7 mouse cellular contexts compared by ENCODE assay signal in the genomic region with DNA sequence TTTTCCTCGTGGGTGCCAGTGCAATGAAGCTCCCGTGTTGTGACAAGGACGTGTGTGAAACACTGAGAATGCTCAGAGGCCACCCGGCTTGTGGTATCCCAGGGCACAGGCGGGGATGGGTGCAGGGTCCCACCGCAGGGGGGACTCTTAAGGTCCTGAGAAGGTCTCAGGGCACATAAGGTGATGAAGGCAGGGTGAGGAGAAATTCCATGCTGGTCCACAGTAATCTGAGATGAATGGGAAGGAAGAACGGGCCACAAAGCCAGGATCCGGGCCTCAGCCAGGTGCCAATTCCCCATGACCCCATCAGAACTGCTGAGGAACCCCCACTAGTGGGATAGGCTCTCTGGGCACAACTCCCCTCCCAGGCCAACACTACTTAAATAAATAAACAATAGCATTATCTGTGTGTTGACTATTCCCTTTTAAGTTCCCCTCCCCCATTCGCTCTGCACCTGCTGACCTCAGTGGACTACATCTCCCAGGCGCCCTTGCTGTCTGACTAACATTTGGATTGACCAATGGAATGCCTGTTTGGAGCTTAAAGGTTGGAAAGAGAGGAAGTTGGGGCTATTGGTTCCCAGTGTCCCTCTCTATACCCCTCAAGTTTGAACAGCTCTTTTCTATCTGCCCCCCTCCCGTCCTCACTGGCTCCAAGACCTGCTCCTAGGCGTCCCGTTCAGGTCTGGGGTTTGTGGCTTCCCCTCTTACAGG. TPM values are rescaled to one million over a fixed set of nuclear protein-coding genes. Genes with fewer than 3 reads are reported as not detected.
DNase-seq lines count a peak whose midpoint lies in the region; ATAC-seq and TF ChIP-seq lines count a peak whose summit lies in the region.

No protein-coding gene starts in this region.

- peaks cover 5% of the 10 kb centered on the region; the same call in 1 of the 2 replicates for H3K9me3 ChIP-seq in intestine, embryonic 16.5 days (ENCODE audit: control insufficient read depth, low read length)
- no peaks in the 10 kb centered on the region for H3K9me3 ChIP-seq in liver, embryonic 15.5 days (replicated peaks)

- WGBS in cerebellum, adult 2 months, result 39% methylated on average over 13 of the region's 13 CpGs
- 41% methylated on average over 13 of the region's 13 CpGs for WGBS in intestine, embryonic 16.5 days
- WGBS in liver, embryonic 15.5 days (ENCODE audit: insufficient replicate concordance), result 36% methylated on average over 13 of the region's 13 CpGs

- peak overlapping the region; percentile 50 for H3K4me2 ChIP-seq in intestine, embryonic 16.5 days (ENCODE audit: low read depth, low read length)
- H3K4me2 ChIP-seq in liver, embryonic 15.5 days, result peak overlapping the region; percentile 43; the same call in 1 of the 2 replicates

- H3K4me3 ChIP-seq in cerebellum, adult 2 months (replicated peaks; ENCODE audit: insufficient read depth, low read depth, low read length), result peak overlapping the region; percentile 61
- H3K4me3 ChIP-seq in intestine, embryonic 16.5 days (ENCODE audit: low read length), result peak overlapping the region; percentile 29
- H3K4me3 ChIP-seq in liver, embryonic 15.5 days (replicated peaks), result no peak overlapping the region

- H3K36me3 ChIP-seq in intestine, embryonic 16.5 days (ENCODE audit: control insufficient read depth, insufficient read depth, low read length), result no peaks in the 10 kb centered on the region
- no peaks in the 10 kb centered on the region for H3K36me3 ChIP-seq in liver, embryonic 15.5 days (replicated peaks)

- no peak for TF ChIP-seq CTCF in cerebellum, adult 2 months (IDR thresholded peaks at IDR 0.05; ENCODE audit: borderline replicate concordance, insufficient read depth, low read depth, low read length)

- no peaks in the 10 kb centered on the region for H3K27me3 ChIP-seq in cerebellum, adult 2 months (ENCODE audit: control insufficient read depth, insufficient read depth, low read length)
- H3K27me3 ChIP-seq in intestine, embryonic 16.5 days (replicated peaks; ENCODE audit: control insufficient read depth, insufficient read depth, low read length), result peaks cover 10% of the 10 kb centered on the region
- peaks cover 50% of the 10 kb centered on the region for H3K27me3 ChIP-seq in liver, embryonic 15.5 days

- ATAC-seq in intestine, embryonic 16.5 days, result peak; percentile 48
- no peak for ATAC-seq in liver, embryonic 15.5 days (ENCODE audit: insufficient read depth)

- peaks cover 4% of the 10 kb centered on the region for H3K4me1 ChIP-seq in cerebellum, adult 2 months (ENCODE audit: control insufficient read depth, insufficient read depth, low read length)
- H3K4me1 ChIP-seq in intestine, embryonic 16.5 days (ENCODE audit: control insufficient read depth, insufficient read depth, low read length), result peaks cover 13% of the 10 kb centered on the region
- peaks cover 19% of the 10 kb centered on the region for H3K4me1 ChIP-seq in liver, embryonic 15.5 days (replicated peaks)

- no peak overlapping the region for H3K27ac ChIP-seq in cerebellum, adult 2 months (ENCODE audit: insufficient read depth, low read length)
- no peak overlapping the region for H3K27ac ChIP-seq in intestine, embryonic 16.5 days (ENCODE audit: low read length)
- H3K27ac ChIP-seq in liver, embryonic 15.5 days (replicated peaks), result no peak overlapping the region

- peak; percentile 82 for DNase-seq in R1 (ENCODE audit: low read depth, low spot score)
- peak; percentile 74 to 84 for DNase-seq in cerebellum, adult 2 months
- peak; percentile 33 for DNase-seq in gastrocnemius, postnatal 10 days
- peak; percentile 61 for DNase-seq in retina, adult 2 months (ENCODE audit: low read depth, low spot score)
- no peak for DNase-seq in ovary, postnatal 14 days (ENCODE audit: low spot score)

- TF ChIP-seq POLR2A in cerebellum, adult 2 months (IDR thresholded peaks at IDR 0.05; ENCODE audit: borderline replicate concordance, insufficient read depth, low read length), result no peak

- H3K9ac ChIP-seq in intestine, embryonic 16.5 days (ENCODE audit: low read depth, low read length), result peak overlapping the region; percentile 54
- no peak overlapping the region; the same call in 1 of the 2 replicates for H3K9ac ChIP-seq in liver, embryonic 15.5 days

RNA-seq across cellular contexts. Expression of a gene that starts 4.4 kb away (rescaled TPM):
- polyA plus RNA-seq in cerebellum, adult 2 months (2012; rRNA removed), result 31.9 and 36.7 TPM in 2 replicates
- 1 to 10 TPM; 1.1 to 1.5 TPM for total RNA-seq in gastrocnemius, postnatal 10 days (2021)
- polyA plus RNA-seq in intestine, embryonic 16.5 days (2015; fragmentation: Nextera tagmentation; extraction: Ambion mirVana), result 4.3 and 4.8 TPM in 2 replicates
- polyA plus RNA-seq in liver, embryonic 15.5 days (2015; fragmentation: Nextera tagmentation; extraction: Ambion mirVana), result 1.8 and 2.2 TPM in 2 replicates

RNA-seq across cellular contexts. Expression of a gene that starts 46.5 kb away (rescaled TPM):
- polyA plus RNA-seq in cerebellum, adult 2 months (2012; rRNA removed), result 0.92 and 1.6 TPM in 2 replicates
- 100 to 1,000 TPM; 526 to 721 TPM for total RNA-seq in gastrocnemius, postnatal 10 days (2021)
- 0.87 and 1.9 TPM in 2 replicates for polyA plus RNA-seq in intestine, embryonic 16.5 days (2015; fragmentation: Nextera tagmentation; extraction: Ambion mirVana)
- polyA plus RNA-seq in liver, embryonic 15.5 days (2015; fragmentation: Nextera tagmentation; extraction: Ambion mirVana), result 3.9 and 4.2 TPM in 2 replicates
